Mouse (Mus musculus) ovary, postnatal 14 days (tissue): ENCODE results near the gene Otx1.

ENCODE experiments used
- DNase-seq: peaks from one replicate; pipeline ENCODE4 v3.0.0; 2022; ENCODE audit warnings: low spot score

Gene Otx1

DNA sequence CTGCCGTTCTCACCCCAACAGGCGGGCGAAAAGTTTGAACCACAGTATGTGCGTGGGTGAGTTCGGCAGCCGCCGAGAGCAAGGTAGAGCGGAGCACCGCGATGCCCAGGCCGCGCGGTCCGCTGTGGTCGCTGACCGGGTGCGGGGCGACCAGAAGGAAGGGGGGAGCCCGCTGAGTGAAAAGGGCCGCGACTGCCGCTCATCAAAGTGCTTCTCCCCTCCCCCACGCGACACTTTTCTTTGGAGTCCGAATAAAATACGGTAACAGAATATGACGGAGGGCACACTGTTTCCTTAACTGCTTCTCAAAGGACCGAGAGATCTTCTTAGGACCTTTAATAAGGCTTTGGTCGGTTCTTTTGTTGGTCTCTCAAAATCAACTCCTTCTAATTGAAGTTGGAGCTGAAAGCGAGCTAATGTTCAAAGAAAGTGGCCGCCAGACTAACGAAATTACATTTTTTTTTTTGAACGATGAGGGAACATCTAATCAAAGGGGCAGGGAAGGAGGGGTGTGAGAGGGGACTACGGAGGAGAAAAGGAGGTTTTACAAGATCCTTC is at the start of gene Otx1:
Gene Otx1 (minus strand): TSS at position 115 of the 558 bp plus-strand sequence.
- DNase-seq = no peak

DNA sequence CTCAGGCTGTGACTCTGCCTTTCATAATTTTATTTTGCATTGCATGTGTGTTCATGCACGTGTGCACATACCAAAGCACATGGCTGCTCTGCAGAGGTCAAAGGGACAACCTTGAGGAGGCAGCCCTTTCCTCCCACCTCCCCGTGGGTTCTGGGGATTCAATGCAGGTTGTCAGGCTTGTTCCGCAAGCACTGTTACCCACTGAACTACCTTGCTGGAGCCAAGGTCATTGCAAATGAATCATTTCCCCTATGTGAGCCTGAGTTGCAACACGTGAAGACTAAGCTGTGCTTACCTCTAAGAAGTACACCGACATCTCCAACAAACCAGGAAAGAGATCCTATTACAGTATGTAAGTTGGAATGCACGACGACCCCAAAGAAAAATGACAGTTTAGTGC is 48.2 kb upstream of the Otx1 start:
- DNase-seq = no peak

DNA sequence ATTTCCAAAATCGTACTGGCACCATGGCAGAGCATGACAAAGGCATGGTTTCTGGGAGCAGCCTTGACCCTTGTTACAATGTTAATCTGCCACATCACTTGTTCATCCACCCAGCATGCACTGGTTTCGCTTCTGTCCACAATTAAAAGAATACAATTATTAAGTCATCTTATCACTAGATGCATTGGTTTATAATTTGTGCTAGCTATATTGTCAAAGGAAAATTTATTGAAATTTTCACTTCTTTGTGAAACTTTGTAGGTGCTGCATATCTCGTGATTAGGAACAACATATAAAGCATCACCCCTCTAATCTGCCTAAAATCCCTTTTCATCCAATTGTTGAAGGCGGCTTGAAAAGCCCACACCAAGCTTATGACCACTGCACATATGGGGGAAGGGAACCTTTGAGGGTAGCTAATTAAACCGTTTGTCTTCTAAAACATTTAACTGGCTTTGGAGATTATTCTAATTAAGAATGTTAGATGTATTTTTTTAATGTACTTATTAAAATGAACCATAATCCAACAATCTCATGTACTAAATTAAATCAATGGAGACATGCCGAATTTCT is 37.2 kb upstream of the Otx1 start:
- DNase-seq = no peak

- DNase-seq = no peak
Measured at GRCm38 (mm10) chr11:22034564-22035105, 31.9 kb upstream of the Otx1 start.

DNA sequence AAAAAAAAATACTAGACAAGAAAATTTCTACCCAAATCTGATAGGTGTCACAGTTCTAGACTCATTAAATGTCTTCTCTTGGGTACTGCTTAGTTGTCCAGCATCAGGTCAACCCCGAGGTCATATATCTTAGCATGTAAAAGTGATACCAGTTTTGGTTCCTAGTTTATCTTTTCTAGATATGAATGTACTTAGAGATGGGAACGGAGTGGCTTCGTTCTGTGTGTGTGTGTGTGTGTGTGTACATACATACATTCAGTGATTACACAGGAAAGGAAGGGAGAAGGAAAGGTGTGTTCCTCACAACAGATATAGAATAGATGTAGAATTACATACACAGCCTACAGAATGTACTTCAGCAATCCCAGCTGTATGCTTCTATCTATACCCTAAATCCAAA is 30.9 kb upstream of the Otx1 start:
- no peak for DNase-seq

DNA sequence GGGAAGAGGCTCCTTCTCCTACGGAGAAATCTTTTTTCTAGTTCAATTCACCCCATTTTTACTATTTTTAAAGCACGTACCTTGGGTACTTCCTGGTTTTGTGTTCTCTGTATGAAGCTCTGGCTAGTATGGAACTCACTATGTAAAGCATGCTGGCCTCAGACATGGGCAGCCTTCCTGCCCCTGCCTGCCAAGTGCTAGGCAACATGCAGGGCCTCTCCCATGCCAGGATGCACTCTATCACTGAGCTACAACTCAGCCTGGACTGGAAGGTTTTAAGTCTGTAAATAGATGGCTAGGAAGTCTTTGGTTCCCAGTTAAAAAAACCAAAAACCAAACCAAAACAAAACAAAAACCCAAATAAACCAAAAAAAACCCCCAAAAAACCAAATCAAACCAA is 17.9 kb upstream of the Otx1 start:
- no peak for DNase-seq

DNA sequence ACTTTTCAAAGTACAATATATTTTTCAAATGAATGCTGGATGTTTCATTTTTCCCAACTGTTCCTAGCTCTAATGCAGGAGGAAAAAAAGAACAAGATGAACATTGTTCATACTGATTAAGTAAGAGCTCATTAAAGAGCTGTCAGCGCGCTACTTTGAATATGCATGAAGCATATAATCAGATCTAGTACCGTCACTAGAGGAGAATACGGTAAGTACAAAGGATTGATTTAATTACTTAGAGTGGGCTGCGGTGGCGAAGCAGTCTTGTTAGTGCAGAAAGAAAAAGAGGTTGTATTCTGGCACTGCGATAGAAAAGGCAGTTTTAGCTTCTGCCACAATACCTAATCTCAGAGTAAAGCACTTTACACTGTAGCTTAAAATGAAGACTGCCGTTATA is 14.7 kb upstream of the Otx1 start:
- DNase-seq = no peak

DNA sequence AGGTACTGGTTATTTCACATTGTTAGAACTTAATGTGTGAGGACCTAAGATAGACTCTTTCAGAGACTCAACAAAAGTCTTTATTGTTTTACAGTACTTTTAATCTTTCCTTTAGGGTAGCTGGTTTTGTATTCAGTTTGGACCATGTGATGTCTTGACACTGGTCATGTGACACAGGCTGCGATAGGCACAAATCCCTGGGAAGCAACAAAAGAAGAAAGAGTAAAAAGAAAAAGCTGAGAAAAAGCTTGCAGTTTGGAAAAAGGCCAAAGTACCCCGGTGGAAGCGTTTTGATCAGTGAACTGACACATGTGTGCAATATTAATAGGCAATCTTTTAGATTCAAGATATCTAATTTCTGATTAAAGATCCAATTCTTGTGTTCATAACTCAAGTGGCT is 13.6 kb upstream of the Otx1 start:
- DNase-seq = no peak

DNA sequence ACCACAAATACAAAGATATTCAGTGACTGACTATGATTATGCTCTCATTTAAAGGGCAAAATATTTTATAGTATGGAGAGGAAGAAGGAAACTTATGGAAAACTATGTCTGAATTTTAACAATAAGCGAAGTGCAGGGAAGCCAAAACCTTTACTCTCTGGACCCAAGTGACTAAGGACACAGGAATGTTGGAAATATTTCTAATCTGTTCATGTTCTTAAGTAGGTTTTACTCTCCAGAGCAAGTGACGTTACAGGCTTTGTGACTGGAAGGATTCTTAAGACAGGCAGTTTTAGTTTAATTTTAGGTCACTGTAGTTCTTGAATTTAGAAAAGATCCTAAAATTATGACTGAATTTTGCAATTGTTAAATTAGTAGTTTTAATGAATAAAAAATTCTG is 6.1 kb upstream of the Otx1 start:
- DNase-seq = no peak

DNA sequence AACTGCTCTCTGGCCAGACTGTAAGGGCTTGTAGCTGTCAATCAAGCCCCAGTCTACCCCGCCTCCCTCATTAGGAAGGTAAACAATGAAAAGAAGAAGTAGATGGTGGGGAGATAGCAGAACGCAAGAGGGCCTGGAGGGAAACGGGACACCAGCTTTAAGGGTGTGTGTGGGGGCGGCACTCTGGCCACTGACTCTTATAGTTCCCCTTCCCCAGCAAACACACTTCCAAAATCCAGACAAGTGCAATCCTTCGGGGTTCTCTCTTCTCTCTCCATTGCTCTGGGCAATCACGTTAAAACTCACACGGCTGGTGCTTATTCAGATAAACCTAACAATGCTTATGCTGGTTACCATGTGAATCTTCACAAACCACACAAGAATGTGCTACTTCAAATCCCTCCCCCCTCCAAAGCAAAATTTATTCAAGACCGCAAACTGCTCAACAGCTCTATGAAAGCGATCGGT is 5.5 kb upstream of the Otx1 start:
- DNase-seq = no peak

GRCm38 (mm10) chr11:22007781-22008110 is 5.0 kb upstream of the Otx1 start:
- no peak for DNase-seq

GRCm38 (mm10) chr11:22007088-22007780 is 4.5 kb upstream of the Otx1 start:
- DNase-seq = no peak

DNA sequence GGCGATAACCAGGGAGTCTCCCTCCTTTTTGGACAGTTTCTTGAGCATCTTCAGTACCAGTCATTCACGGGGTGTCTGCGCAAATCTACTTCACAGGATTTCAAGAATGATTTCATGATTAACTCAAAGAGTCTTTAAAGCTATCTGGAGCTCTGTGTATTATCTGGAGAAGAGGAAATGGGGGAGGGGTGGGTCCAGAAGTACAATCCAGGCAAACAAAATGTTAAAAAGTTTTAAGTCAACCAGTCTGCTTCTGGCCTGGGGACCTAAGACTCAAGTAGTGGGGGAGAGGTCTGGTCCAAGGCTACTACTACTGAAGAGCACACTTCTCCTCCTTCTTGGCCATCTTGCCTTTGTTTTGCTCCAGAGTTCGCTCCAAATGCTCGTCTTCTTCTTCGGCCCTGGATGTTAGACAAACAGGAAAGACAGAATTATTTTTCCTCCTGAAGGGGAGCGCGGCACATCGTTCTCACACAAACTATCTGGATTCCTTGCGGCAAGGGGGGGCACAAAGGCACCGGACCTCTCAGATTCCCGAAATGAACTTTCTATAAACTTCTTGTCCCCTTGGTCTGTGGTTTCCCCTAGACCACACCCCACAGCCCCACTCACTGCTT is 3.9 kb upstream of the Otx1 start:
- no peak for DNase-seq

- no peak for DNase-seq
Measured at GRCm38 (mm10) chr11:22005281-22005870, 2.7 kb upstream of the Otx1 start.

DNA sequence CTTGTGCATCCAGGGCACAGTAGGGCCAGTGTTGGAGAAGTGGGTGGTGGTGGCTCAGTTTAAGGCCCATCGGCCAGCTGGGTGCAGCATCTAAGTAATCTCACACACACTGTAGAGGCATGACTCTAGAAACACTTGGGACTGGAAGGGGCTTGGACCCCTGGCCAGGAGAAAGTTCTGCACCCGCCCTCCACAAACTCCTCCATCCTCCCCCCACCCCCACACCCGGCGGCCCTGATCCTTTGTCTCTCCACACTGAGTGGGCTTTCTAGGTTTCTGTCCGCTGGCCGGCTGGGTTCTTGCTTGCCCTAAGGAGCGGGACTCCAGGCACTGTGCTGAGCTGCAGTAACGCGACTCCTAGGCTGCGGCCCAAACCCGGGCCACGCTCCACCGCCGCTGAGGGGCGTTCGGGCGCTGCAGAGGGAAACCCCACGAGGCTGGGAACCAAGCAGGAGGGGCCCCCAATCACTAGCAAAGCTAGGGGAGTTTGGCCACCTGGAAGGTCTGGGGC is 1.7 kb upstream of the Otx1 start:
- no peak for DNase-seq

DNA sequence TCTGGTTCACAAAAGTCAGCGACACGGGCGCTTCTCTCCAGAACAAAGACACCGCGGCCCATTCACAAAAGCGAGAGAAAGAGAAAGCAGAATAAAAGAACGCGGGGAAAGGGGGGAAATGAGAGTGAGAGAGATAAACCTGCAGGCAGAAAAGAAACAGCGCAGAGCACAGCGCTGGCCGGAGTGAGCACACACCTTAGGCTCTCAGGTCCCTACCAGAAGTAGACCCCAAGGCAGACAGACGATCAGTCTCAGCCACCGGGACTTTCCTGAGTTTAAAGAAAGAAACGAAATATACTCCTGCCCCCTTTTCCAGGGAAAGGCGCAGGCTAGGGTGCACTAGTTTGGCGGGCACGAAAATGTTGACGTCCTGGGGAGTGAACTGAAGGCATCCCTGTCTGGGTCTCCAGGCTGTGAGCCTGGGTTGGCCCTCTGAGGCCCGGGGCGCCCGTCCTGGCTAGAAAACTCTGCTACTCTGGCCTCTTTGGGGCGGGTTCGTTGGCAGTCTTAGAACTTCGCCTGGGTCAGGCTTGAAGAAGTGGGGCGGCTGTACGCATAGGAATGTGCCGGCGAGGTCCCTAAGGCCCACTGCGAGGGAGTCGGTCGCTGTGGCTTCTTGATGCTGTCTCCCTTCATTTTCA is 764 bp upstream of the Otx1 start:
- no peak for DNase-seq

DNA sequence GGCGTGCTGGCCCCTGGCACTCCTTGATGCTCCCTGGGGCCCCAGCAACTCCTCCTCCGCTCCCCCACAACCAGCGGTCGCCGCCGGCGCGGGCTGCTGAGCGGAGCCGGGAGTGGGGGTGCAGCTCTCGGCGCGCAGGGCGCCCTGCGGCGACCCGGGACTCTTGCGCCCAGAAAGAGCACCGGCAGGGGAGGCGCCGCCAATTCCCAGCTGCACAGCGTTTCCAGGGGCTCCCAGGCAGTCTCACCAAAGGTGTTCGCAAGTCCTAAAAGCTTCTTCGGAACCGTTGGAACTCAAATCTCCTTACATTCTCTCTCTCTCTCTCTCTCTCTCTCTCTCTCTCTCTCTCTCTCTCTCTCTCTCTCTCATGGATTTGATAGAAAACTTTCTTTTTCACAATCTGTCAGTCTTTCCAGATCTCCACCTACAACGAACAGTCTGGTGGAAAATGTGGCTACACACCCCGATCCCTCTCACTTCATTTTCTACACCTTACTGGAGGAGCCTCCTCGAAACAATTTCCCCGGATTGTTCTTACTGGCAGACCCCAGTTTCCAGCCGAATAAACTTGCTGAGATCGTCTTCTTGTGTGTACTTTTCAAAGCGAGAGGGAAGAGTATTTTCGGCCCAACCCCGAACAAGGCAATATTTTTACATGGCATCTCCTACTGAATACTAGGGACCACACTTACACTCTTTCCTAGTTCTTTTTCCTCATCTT is 475 bp downstream of the Otx1 start:
- DNase-seq = no peak

GRCm38 (mm10) chr11:22001321-22002061 is 1.2 kb downstream of the Otx1 start:
- DNase-seq = no peak

DNA sequence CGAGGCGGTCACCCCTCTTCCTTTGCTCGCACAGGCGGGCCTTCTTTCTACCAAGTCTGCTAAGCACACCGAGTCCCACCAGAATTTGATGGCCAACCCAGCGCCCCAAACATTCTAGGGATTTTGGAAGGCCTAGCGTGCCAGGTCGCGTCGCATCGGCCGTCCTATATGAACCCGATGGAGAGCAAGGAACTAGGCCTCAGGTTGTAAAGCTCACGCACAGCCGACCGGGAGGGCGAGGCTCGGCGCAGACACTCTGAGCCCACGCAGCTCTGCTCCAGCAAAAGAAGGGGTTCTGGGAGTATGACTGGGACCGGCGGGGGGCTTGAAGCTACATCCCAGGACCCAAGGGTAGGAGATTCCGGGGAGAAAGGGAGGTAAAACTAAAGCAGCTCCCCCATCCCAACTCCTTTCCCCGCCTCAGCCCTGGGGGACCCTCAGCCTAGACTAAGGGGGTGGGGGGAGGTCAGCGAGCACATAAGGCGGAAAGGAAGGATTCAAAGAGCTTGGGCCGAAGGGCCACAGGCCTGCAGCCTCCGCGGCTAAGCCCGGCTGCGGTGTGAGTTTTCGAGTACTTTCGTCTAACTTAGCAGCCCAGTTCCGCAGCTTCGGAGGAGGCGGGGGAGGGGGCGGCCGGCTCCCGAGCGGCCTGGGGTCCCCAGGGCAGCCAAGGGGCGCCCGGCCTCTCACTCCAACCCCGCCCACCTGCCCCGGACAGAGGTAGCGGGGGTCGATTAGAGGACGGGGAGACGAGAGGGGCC is 2.2 kb downstream of the Otx1 start:
- no peak for DNase-seq
